Mouse (Mus musculus): ENCODE measurements at regions not wholly inside any gene's neighbourhood (a gene's known extent, or its start where the extent isn't known, plus 50 kb on each side); places are given as distances from the start of the nearest gene placed in this dataset.

- DNase-seq: no peak
Measured at GRCm38 (mm10) chr1:120911962-120912670, 309.9 kb downstream of the En1 start.

- no peak for DNase-seq
Measured at GRCm38 (mm10) chr1:120921540-120921939, 319.3 kb downstream of the En1 start.

- DNase-seq: no peak
Measured at GRCm38 (mm10) chr1:120925271-120925670, 323.1 kb downstream of the En1 start.

GRCm38 (mm10) chr1:120930141-120930540, 327.9 kb downstream of the En1 start:
- no peak for DNase-seq

- no peak for DNase-seq
Measured at GRCm38 (mm10) chr1:120935321-120935720, 333.1 kb downstream of the En1 start.

GRCm38 (mm10) chr1:120943711-120944110, 341.5 kb downstream of the En1 start:
- DNase-seq: no peak

- DNase-seq: no peak
Measured at GRCm38 (mm10) chr1:120946349-120946748, 344.1 kb downstream of the En1 start.

GRCm38 (mm10) chr1:120961235-120961634, 359.0 kb downstream of the En1 start:
- no peak for DNase-seq

- no peak for DNase-seq
Measured at GRCm38 (mm10) chr1:120961984-120962383, 359.8 kb downstream of the En1 start.

GRCm38 (mm10) chr1:120963477-120964178, 361.4 kb downstream of the En1 start:
- no peak for DNase-seq

- no peak for DNase-seq
Measured at GRCm38 (mm10) chr1:120964179-120964517, 361.9 kb downstream of the En1 start.

GRCm38 (mm10) chr1:120966132-120966531, 363.9 kb downstream of the En1 start:
- no peak for DNase-seq

GRCm38 (mm10) chr1:120974661-120975060, 357.7 kb downstream of the Insig2 start:
- no peak for DNase-seq

GRCm38 (mm10) chr1:121004535-121004934, 327.9 kb downstream of the Insig2 start:
- DNase-seq: no peak

GRCm38 (mm10) chr1:121005198-121005597, 327.2 kb downstream of the Insig2 start:
- no peak for DNase-seq

GRCm38 (mm10) chr1:121012126-121012525, 320.3 kb downstream of the Insig2 start:
- DNase-seq: no peak

- DNase-seq: no peak
Measured at GRCm38 (mm10) chr1:121013839-121014503, 318.4 kb downstream of the Insig2 start.

GRCm38 (mm10) chr1:121029375-121029774, 303.0 kb downstream of the Insig2 start:
- DNase-seq: no peak

GRCm38 (mm10) chr1:121034761-121035393, 297.5 kb downstream of the Insig2 start:
- no peak for DNase-seq

- DNase-seq: no peak
Measured at GRCm38 (mm10) chr1:121046581-121046980, 285.8 kb downstream of the Insig2 start.

GRCm38 (mm10) chr1:121047406-121047805, 285.0 kb downstream of the Insig2 start:
- DNase-seq: no peak

- DNase-seq: no peak
Measured at GRCm38 (mm10) chr1:121049684-121050083, 282.7 kb downstream of the Insig2 start.

GRCm38 (mm10) chr1:121050695-121051495, 281.5 kb downstream of the Insig2 start:
- no peak for DNase-seq
